Mouse (Mus musculus): ENCODE measurements around the gene Hcrtr1. TPM values are rescaled to one million over a fixed set of nuclear protein-coding genes. Genes with fewer than 3 reads are reported as not detected.
A peak's percentile ranks its signal among the peaks of the same experiment; 100 is the strongest.

The Hcrtr1 gene
- polyA plus RNA-seq, 1 experiment from 2014 or later: not detected

- no peak overlapping the region for H3K4me2 ChIP-seq
- H3K9ac ChIP-seq (replicated peaks): no peak overlapping the region
- H3K9me3 ChIP-seq: no peaks in the 10 kb centered on the region
- peaks cover 57% of the 10 kb centered on the region for H3K36me3 ChIP-seq
- H3K27ac ChIP-seq: no peak overlapping the region
- 90% methylated on average over 4 of the region's 4 CpGs for WGBS
- no peaks in the 10 kb centered on the region for H3K4me1 ChIP-seq (replicated peaks)
- H3K4me3 ChIP-seq (replicated peaks): no peak overlapping the region
- no peak for ATAC-seq (ENCODE audit: insufficient number of reproducible peaks, insufficient read depth, low FRiP score, low TSS enrichment, low read depth)
- no peaks in the 10 kb centered on the region for H3K27me3 ChIP-seq
Measured at GRCm38 (mm10) chr4:130120752-130121151, 18.4 kb downstream of the Hcrtr1 start.

DNA sequence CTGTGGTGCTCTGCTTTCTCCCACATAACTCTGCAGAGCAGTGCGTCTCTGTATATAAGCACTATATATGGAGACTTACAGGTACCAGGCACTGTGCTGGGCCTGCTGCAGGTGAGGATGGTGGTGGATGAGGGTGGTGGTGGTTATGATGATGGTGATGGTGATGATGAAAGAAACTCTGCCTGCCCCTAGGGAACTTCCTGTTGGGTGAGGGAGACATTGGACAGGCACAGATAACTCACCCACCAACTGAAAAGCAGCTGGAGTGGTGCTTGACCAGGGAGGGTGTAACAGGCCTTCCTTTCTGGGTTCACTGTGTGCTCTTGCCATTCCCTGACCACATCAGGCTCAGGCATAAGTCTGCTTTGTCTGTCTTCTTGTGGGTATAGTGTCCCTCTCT, 26.4 kb downstream of the Hcrtr1 start:
- Histone ChIP-seq H3K27me3 (no peaks in the 10 kb centered on the region), H3K36me3 (peaks cover 23% of the 10 kb centered on the region), H3K9me3 (no peaks in the 10 kb centered on the region), H3K4me2 (no peak overlapping the region), H3K9ac (replicated peaks) (no peak overlapping the region), H3K4me3 (replicated peaks) (no peak overlapping the region), H3K4me1 (replicated peaks) (peaks cover 15% of the 10 kb centered on the region), H3K27ac (no peak overlapping the region)
- 95% methylated on average over 1 of the region's 1 CpGs for WGBS
- ATAC-seq (ENCODE audit: insufficient number of reproducible peaks, insufficient read depth, low FRiP score, low TSS enrichment, low read depth): no peak

DNA sequence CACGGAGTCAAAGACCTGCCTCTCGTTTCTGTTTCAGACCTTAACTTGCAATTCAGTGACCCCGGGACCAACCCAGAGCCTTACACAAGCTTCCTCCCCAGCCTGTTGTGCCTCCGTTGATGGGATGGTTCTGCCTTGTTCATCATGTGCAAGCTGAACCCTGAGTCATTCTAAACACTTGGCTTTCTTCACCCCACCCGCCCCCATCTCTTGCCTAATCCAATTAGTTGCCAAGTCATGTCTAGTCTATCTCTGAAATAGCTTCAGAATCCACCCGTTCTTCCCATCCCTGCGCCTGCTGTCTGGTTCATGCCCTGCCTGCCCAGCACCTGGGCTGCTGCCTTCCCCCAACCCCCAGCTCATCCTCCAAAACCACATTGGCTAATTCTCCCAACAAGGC, 26.9 kb downstream of the Hcrtr1 start:
- Histone ChIP-seq H3K36me3 (peaks cover 19% of the 10 kb centered on the region), H3K4me2 (no peak overlapping the region), H3K4me3 (replicated peaks) (no peak overlapping the region), H3K27ac (no peak overlapping the region), H3K9me3 (no peaks in the 10 kb centered on the region), H3K27me3 (no peaks in the 10 kb centered on the region), H3K9ac (replicated peaks) (no peak overlapping the region), H3K4me1 (replicated peaks) (peaks cover 15% of the 10 kb centered on the region)
- ATAC-seq (ENCODE audit: insufficient number of reproducible peaks, insufficient read depth, low FRiP score, low TSS enrichment, low read depth): no peak
- WGBS: 88% methylated on average over 7 of the region's 7 CpGs

GRCm38 (mm10) chr4:130110091-130110490, 29.1 kb downstream of the Hcrtr1 start:
- Histone ChIP-seq H3K9ac (replicated peaks) (no peak overlapping the region), H3K36me3 (peaks cover 13% of the 10 kb centered on the region), H3K4me3 (replicated peaks) (no peak overlapping the region), H3K27ac (no peak overlapping the region), H3K9me3 (no peaks in the 10 kb centered on the region), H3K4me2 (no peak overlapping the region), H3K4me1 (replicated peaks) (peaks cover 15% of the 10 kb centered on the region), H3K27me3 (0 out of 2 replicates have a peak, but pooled peaks cover 3% of the 10 kb centered on the region)
- no peak for ATAC-seq (ENCODE audit: insufficient number of reproducible peaks, insufficient read depth, low FRiP score, low TSS enrichment, low read depth)
- WGBS: 88% methylated on average over 7 of the region's 7 CpGs

DNA sequence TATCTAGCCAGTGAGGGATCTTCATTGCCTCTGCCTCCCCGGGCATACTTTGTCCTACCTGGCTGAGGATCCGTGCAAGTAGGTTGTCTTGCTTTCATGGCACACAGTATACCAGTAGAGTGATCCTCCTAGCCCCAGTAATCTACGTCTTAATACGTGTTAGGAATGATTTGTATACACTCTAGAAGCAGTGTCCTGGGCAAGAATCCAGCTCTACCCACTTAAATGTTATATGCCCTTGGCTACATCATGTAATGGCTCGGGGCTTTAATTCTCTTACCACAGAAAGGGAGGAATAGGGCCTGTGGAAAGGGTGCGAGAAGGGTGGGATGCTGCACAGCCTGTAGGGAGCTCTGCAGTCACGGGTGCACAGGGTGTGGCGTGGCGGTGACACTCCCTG, 29.5 kb downstream of the Hcrtr1 start:
- no peak for ATAC-seq (ENCODE audit: insufficient number of reproducible peaks, insufficient read depth, low FRiP score, low TSS enrichment, low read depth)
- Histone ChIP-seq H3K27ac (no peak overlapping the region), H3K4me3 (replicated peaks) (no peak overlapping the region), H3K4me2 (no peak overlapping the region), H3K36me3 (peaks cover 10% of the 10 kb centered on the region), H3K27me3 (0 out of 2 replicates have a peak, but pooled peaks cover 3% of the 10 kb centered on the region), H3K4me1 (replicated peaks) (peaks cover 15% of the 10 kb centered on the region), H3K9me3 (no peaks in the 10 kb centered on the region), H3K9ac (replicated peaks) (no peak overlapping the region)
- 92% methylated on average over 9 of the region's 9 CpGs for WGBS

GRCm38 (mm10) chr4:130108929-130109328, 30.2 kb downstream of the Hcrtr1 start:
- Histone ChIP-seq H3K27me3 (0 out of 2 replicates have a peak, but pooled peaks cover 3% of the 10 kb centered on the region), H3K4me3 (replicated peaks) (no peak overlapping the region), H3K36me3 (peaks cover 9% of the 10 kb centered on the region), H3K4me1 (replicated peaks) (peaks cover 15% of the 10 kb centered on the region), H3K9ac (replicated peaks) (no peak overlapping the region), H3K27ac (no peak overlapping the region), H3K4me2 (peak overlapping the region; percentile 80), H3K9me3 (no peaks in the 10 kb centered on the region)
- WGBS: 66% methylated on average over 3 of the region's 3 CpGs
- ATAC-seq (ENCODE audit: insufficient number of reproducible peaks, insufficient read depth, low FRiP score, low TSS enrichment, low read depth): no peak

DNA sequence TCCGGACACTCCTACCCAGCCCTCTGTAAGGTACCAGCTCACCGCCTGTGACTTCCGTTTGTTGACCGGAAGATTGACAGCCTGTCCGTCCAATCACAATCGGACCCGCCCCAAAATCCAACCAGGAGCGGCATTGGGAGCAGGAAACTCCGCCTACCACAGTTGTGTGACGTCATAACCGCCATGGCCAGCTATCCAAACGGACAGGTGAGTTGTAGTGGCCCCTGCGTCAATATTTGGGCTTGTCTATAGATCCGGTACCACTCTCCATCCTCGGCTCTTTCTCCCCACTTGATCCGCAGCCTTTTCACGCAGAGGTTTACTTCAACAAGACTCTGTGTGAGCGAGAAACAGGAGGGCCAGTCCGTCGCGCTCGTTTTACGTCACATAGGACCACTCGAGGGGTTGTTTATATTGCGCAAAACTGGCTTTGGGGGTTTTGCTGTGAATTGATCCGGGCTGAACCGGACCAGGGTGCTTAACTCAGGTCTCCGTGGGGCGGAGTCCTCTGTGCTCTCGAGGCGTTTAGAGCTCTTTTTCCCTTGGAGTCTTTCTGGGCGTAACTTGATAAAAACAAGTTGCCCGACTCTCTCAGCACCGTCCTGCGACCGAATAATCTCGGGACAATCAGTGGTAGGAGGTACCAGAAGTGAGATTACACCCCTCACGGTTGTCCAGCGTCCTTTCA, 31.6 kb downstream of the Hcrtr1 start:
- H3K9me3 ChIP-seq: no peaks in the 10 kb centered on the region
- ATAC-seq (ENCODE audit: insufficient number of reproducible peaks, insufficient read depth, low FRiP score, low TSS enrichment, low read depth): peak; percentile 90
- peaks cover 15% of the 10 kb centered on the region for H3K4me1 ChIP-seq (replicated peaks)
- H3K4me3 ChIP-seq (replicated peaks): peak overlapping the region; percentile 67
- peaks cover 4% of the 10 kb centered on the region for H3K36me3 ChIP-seq
- peak overlapping the region; percentile 80 for H3K4me2 ChIP-seq
- 1% methylated on average over 39 of the region's 39 CpGs for WGBS
- H3K27ac ChIP-seq: peak overlapping the region; percentile 69; the same call in 1 of the 2 replicates
- H3K27me3 ChIP-seq: 0 out of 2 replicates have a peak, but pooled peaks cover 7% of the 10 kb centered on the region
- H3K9ac ChIP-seq (replicated peaks): peak overlapping the region; percentile 60

DNA sequence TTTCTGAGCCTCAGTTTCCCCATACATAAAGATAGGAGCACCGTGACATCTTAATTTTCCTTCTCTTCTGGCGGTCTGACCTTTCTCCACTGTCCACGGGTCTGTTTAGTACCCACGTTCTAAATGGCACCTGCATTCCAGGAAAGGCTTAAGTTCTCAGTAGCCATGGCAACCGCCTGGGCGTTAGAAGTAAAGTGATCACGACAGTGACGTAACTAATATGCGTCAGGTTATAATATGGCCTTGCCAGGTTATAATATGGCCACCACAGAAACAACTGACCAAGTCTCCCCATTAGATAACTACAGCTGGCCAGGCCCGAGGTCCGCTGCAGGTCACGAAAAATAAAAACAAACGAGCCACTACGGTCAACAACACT, 32.1 kb downstream of the Hcrtr1 start:
- H3K27ac ChIP-seq: no peak overlapping the region
- no peaks in the 10 kb centered on the region for H3K36me3 ChIP-seq
- H3K4me1 ChIP-seq (replicated peaks): peaks cover 19% of the 10 kb centered on the region
- H3K27me3 ChIP-seq: 0 out of 2 replicates have a peak, but pooled peaks cover 7% of the 10 kb centered on the region
- peak overlapping the region; percentile 80 for H3K4me2 ChIP-seq
- no peak overlapping the region for H3K9ac ChIP-seq (replicated peaks)
- no peak; the same call in 1 of the 2 replicates for ATAC-seq (ENCODE audit: insufficient number of reproducible peaks, insufficient read depth, low FRiP score, low TSS enrichment, low read depth)
- H3K4me3 ChIP-seq (replicated peaks): peak overlapping the region; percentile 67
- no peaks in the 10 kb centered on the region for H3K9me3 ChIP-seq
- WGBS: 12% methylated on average over 14 of the region's 14 CpGs

DNA sequence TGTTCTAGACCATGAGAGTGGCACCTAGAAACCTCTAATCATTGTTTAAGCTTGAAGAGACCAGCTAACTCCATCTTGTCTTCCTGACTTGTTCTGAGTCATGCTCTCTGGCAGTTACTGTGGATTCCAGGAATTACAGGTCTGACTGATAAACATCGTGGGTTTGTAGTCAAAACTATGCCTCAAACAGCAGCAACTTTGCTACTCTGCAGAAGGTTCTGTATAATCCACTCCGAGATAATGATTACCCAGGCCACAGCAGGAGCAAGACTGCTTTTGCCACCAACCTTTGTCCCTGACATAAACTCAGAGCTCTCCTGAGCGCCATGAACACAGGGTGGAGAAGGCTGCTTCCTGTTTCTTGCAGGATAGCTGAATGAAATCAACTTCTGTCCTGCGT, 34.6 kb downstream of the Hcrtr1 start:
- no peak overlapping the region for H3K27ac ChIP-seq
- H3K4me2 ChIP-seq: no peak overlapping the region
- no peaks in the 10 kb centered on the region for H3K36me3 ChIP-seq
- H3K9me3 ChIP-seq: no peaks in the 10 kb centered on the region
- H3K27me3 ChIP-seq: peaks cover 21% of the 10 kb centered on the region
- ATAC-seq (ENCODE audit: insufficient number of reproducible peaks, insufficient read depth, low FRiP score, low TSS enrichment, low read depth): no peak
- WGBS: 87% methylated on average over 4 of the region's 4 CpGs
- H3K9ac ChIP-seq (replicated peaks): no peak overlapping the region
- no peak overlapping the region for H3K4me3 ChIP-seq (replicated peaks)
- H3K4me1 ChIP-seq (replicated peaks): peaks cover 24% of the 10 kb centered on the region

GRCm38 (mm10) chr4:130103632-130104031, 35.5 kb downstream of the Hcrtr1 start:
- ATAC-seq (ENCODE audit: insufficient number of reproducible peaks, insufficient read depth, low FRiP score, low TSS enrichment, low read depth): no peak
- H3K4me1 ChIP-seq (replicated peaks): peaks cover 16% of the 10 kb centered on the region
- H3K4me3 ChIP-seq (replicated peaks): no peak overlapping the region
- H3K4me2 ChIP-seq: no peak overlapping the region
- H3K36me3 ChIP-seq: no peaks in the 10 kb centered on the region
- H3K27me3 ChIP-seq: peaks cover 22% of the 10 kb centered on the region
- no peak overlapping the region for H3K9ac ChIP-seq (replicated peaks)
- H3K9me3 ChIP-seq: no peaks in the 10 kb centered on the region
- WGBS: 74% methylated on average over 12 of the region's 12 CpGs
- no peak overlapping the region for H3K27ac ChIP-seq

DNA sequence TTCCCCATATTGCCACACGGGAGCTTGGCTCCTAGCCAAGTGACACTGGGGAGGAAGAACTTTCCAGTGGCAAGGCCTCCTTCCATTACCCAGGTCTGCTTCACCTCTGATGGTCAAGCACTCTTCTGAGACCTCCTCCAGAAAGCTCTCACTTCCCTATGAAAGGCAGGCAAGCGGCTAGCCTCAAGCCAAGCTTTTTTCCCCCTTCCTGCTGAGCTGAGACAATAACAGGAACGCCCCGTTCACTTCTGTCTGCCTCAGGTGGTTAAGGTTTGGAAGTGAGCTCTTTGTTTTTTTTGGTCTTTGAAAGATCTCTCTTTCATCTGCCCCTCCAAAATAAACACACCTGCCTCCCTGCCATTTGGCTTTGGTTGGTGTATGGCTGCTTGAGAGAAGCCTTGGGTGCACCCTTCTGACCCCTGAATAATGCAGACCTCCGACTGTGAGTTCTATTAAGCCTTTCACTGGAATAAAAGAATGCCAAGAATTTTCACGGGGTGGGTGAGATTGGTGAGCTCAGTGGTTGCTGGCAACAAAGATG, 37.0 kb downstream of the Hcrtr1 start, which contains the start of gene Pef1:
Pef1 (plus strand) TSS at position 448 of the 541 bp plus-strand sequence.
- Histone ChIP-seq H3K4me2 (no peak within 1 kb of the TSS), H3K4me1 (replicated peaks) (peaks cover 9% of the 10 kb centered on the region; the same call in 1 of the 2 replicates), H3K4me3 (replicated peaks) (no peak within 1 kb of the TSS), H3K9me3 (no peaks in the 10 kb centered on the region), H3K9ac (replicated peaks) (no peak within 1 kb of the TSS), H3K27ac (no peak within 1 kb of the TSS), H3K27me3 (peaks cover 26% of the 10 kb centered on the region), H3K36me3 (no peaks in the 10 kb centered on the region)
- no peak for ATAC-seq (ENCODE audit: insufficient number of reproducible peaks, insufficient read depth, low FRiP score, low TSS enrichment, low read depth)
- 11% methylated on average over 6 of the region's 6 CpGs for WGBS
